Mouse (Mus musculus): ENCODE data around the gene Syce1. TPM values are rescaled to one million over a fixed set of nuclear protein-coding genes. Genes with fewer than 3 reads are reported as not detected.

The Syce1 gene
- polyA plus RNA-seq, 1 experiment from 2014 or later, result not detected

GRCm38 (mm10) chr7:140733162-140733561 lies 54.5 kb downstream of the Syce1 start:
- Histone ChIP-seq H3K4me3 (ENCODE audit: control insufficient read depth in 1 of 2, insufficient read depth in 1 of 2, low read depth in 1 of 2, low read length in 2 of 2) (no peak overlapping the region), H3K27me3 (ENCODE audit: control insufficient read depth, insufficient read depth, low read length) (no peaks in the 10 kb centered on the region), H3K27ac (replicated peaks in 1 of 2; ENCODE audit: control insufficient read depth in 1 of 2, insufficient read depth in 1 of 2, low read depth in 2 of 2, low read length in 2 of 2) (no peak overlapping the region), H3K9me3 (ENCODE audit: control insufficient read depth, low read length) (0 out of 2 replicates have a peak, but pooled peaks cover 2% of the 10 kb centered on the region), H3K36me3 (ENCODE audit: control insufficient read depth, insufficient read depth, low read length) (no peaks in the 10 kb centered on the region), H3K4me1 (ENCODE audit: control insufficient read depth in 2 of 2, insufficient read depth in 2 of 2, low read length in 2 of 2) (no peaks in the 10 kb centered on the region), H3K4me2 (ENCODE audit: low read length) (no peak overlapping the region), H3K9ac (ENCODE audit: low read length) (no peak overlapping the region)
- WGBS, result 56% methylated on average over 2 of the region's 2 CpGs
- no peak for ATAC-seq (ENCODE audit: insufficient number of reproducible peaks, insufficient read depth, low FRiP score, low read depth)

Other genes starting within 250 kb of the Syce1 start
- not detected in 2 replicates for gene Olfr538, start 220.0 kb downstream of the Syce1 start, polyA plus RNA-seq (2014; fragmentation: Nextera tagmentation; extraction: Ambion mirVana)
- gene Olfr46, start 186.6 kb downstream of the Syce1 start, polyA plus RNA-seq (2014; fragmentation: Nextera tagmentation; extraction: Ambion mirVana), result not detected in 2 replicates
- gene Olfr61, start 158.9 kb downstream of the Syce1 start, polyA plus RNA-seq (2014; fragmentation: Nextera tagmentation; extraction: Ambion mirVana), result not detected in 2 replicates
- gene Olfr53, start 141.4 kb downstream of the Syce1 start, polyA plus RNA-seq (2014; fragmentation: Nextera tagmentation; extraction: Ambion mirVana), result not detected in 2 replicates
- gene Olfr539, start 127.9 kb downstream of the Syce1 start, polyA plus RNA-seq (2014; fragmentation: Nextera tagmentation; extraction: Ambion mirVana), result not detected in 2 replicates
- not detected in 2 replicates for gene Olfr45, start 105.9 kb downstream of the Syce1 start, polyA plus RNA-seq (2014; fragmentation: Nextera tagmentation; extraction: Ambion mirVana)
- gene Olfr541, start 90.6 kb downstream of the Syce1 start, polyA plus RNA-seq (2014; fragmentation: Nextera tagmentation; extraction: Ambion mirVana), result not detected in 2 replicates
- gene Cyp2e1, start 24.1 kb downstream of the Syce1 start, polyA plus RNA-seq (2014; fragmentation: Nextera tagmentation; extraction: Ambion mirVana), result not detected in 2 replicates
- gene Zfp941, start 34.3 kb upstream of the Syce1 start, polyA plus RNA-seq (2014; fragmentation: Nextera tagmentation; extraction: Ambion mirVana), result 0.75 and 0.86 TPM in 2 replicates
- not detected in 2 replicates for gene Urah, start 47.2 kb upstream of the Syce1 start, polyA plus RNA-seq (2014; fragmentation: Nextera tagmentation; extraction: Ambion mirVana)
- gene Scgb1c1, start 57.7 kb upstream of the Syce1 start, polyA plus RNA-seq (2014; fragmentation: Nextera tagmentation; extraction: Ambion mirVana), result not detected in 2 replicates
- gene Odf3, start 60.0 kb upstream of the Syce1 start, polyA plus RNA-seq (2014; fragmentation: Nextera tagmentation; extraction: Ambion mirVana), result 0.12 TPM in 1 of 2 replicates, not detected in the other
- not detected in 2 replicates for gene Gm45785, start 68.5 kb upstream of the Syce1 start, polyA plus RNA-seq (2014; fragmentation: Nextera tagmentation; extraction: Ambion mirVana)
- gene Ric8a, start 69.1 kb upstream of the Syce1 start, polyA plus RNA-seq (2014; fragmentation: Nextera tagmentation; extraction: Ambion mirVana), result 40.5 and 42.8 TPM in 2 replicates
- 35.0 and 39.5 TPM in 2 replicates for gene Bet1l, start 69.7 kb upstream of the Syce1 start, polyA plus RNA-seq (2014; fragmentation: Nextera tagmentation; extraction: Ambion mirVana)
- gene Psmd13, start 94.1 kb upstream of the Syce1 start, polyA plus RNA-seq (2014; fragmentation: Nextera tagmentation; extraction: Ambion mirVana), result 55.4 and 120 TPM in 2 replicates
- 48.4 and 57.2 TPM in 2 replicates for gene Sirt3, start 94.5 kb upstream of the Syce1 start, polyA plus RNA-seq (2014; fragmentation: Nextera tagmentation; extraction: Ambion mirVana)
- 375 and 378 TPM in 2 replicates for gene Cox8b, start 112.6 kb upstream of the Syce1 start, polyA plus RNA-seq (2014; fragmentation: Nextera tagmentation; extraction: Ambion mirVana)
- gene Nlrp6, start 133.1 kb upstream of the Syce1 start, polyA plus RNA-seq (2014; fragmentation: Nextera tagmentation; extraction: Ambion mirVana), result not detected in 2 replicates
- gene Pgghg, start 153.5 kb upstream of the Syce1 start, polyA plus RNA-seq (2014; fragmentation: Nextera tagmentation; extraction: Ambion mirVana), result 11.4 and 13.0 TPM in 2 replicates
- gene Ifitm5, start 162.4 kb upstream of the Syce1 start, polyA plus RNA-seq (2014; fragmentation: Nextera tagmentation; extraction: Ambion mirVana), result 0.65 and 0.82 TPM in 2 replicates
- not detected in 2 replicates for gene Gm45717, start 168.1 kb upstream of the Syce1 start, polyA plus RNA-seq (2014; fragmentation: Nextera tagmentation; extraction: Ambion mirVana)
- 615 and 692 TPM in 2 replicates for gene Ifitm2, start 168.1 kb upstream of the Syce1 start, polyA plus RNA-seq (2014; fragmentation: Nextera tagmentation; extraction: Ambion mirVana)
- 7.4 and 8.3 TPM in 2 replicates for gene Ifitm1, start 179.4 kb upstream of the Syce1 start, polyA plus RNA-seq (2014; fragmentation: Nextera tagmentation; extraction: Ambion mirVana)
- 89.6 and 105 TPM in 2 replicates for gene Ifitm3, start 222.9 kb upstream of the Syce1 start, polyA plus RNA-seq (2014; fragmentation: Nextera tagmentation; extraction: Ambion mirVana)
- 0.43 and 0.97 TPM in 2 replicates for gene Ifitm6, start 230.1 kb upstream of the Syce1 start, polyA plus RNA-seq (2014; fragmentation: Nextera tagmentation; extraction: Ambion mirVana)
- not detected in 2 replicates for gene Gm17387, start 241.3 kb upstream of the Syce1 start, polyA plus RNA-seq (2014; fragmentation: Nextera tagmentation; extraction: Ambion mirVana)